Mouse (Mus musculus) layer of hippocampus, adult 18-20 months (tissue): ENCODE data around the gene Mthfd1l. TPM values are rescaled to one million over a fixed set of nuclear protein-coding genes. Genes with fewer than 3 reads are reported as not detected.

Experiments used
- DNase-seq, 2 experiments: peaks; one replicate each; pipeline ENCODE4 v3.0.0; 2022; ENCODE audit warnings: low spot score in 2 of 2
- total RNA-seq, 2 experiments: library from RNA; stranded (reverse); gene quantifications; 2 replicates each; pipeline ENCODE4 v1.2.3; 2021

Gene Mthfd1l
- total RNA-seq, 2 experiments from 2014 or later, result 8.7 to 8.9 TPM

GRCm38 (mm10) chr10:4151159-4151558, 178.2 kb downstream of the Mthfd1l start:
- no peak for DNase-seq

- DNase-seq, result no peak
These were observed 179.2 kb downstream of the Mthfd1l start for GRCm38 (mm10) chr10:4151862-4152776.

GRCm38 (mm10) chr10:4153031-4153430, 180.1 kb downstream of the Mthfd1l start:
- no peak for DNase-seq

- no peak for DNase-seq
These were observed 181.1 kb downstream of the Mthfd1l start for GRCm38 (mm10) chr10:4154035-4154434.

- DNase-seq, result no peak
These were observed 182.6 kb downstream of the Mthfd1l start for GRCm38 (mm10) chr10:4155521-4155920.

GRCm38 (mm10) chr10:4158533-4158932, 185.6 kb downstream of the Mthfd1l start:
- DNase-seq, result no peak

GRCm38 (mm10) chr10:4159541-4160090, 186.7 kb downstream of the Mthfd1l start:
- DNase-seq, result no peak

- DNase-seq, result no peak
These were observed 187.4 kb downstream of the Mthfd1l start for GRCm38 (mm10) chr10:4160242-4160785.

GRCm38 (mm10) chr10:4162049-4162448, 189.1 kb downstream of the Mthfd1l start:
- DNase-seq, result no peak

- no peak for DNase-seq
These were observed 190.1 kb downstream of the Mthfd1l start for GRCm38 (mm10) chr10:4162976-4163375.

- DNase-seq, result no peak
These were observed 191.8 kb downstream of the Mthfd1l start for GRCm38 (mm10) chr10:4164681-4165080.

GRCm38 (mm10) chr10:4168222-4168798, 195.4 kb downstream of the Mthfd1l start:
- no peak for DNase-seq

GRCm38 (mm10) chr10:4174229-4174628, 201.3 kb downstream of the Mthfd1l start:
- DNase-seq, result no peak

GRCm38 (mm10) chr10:4174717-4175116, 201.8 kb downstream of the Mthfd1l start:
- no peak for DNase-seq

GRCm38 (mm10) chr10:4177285-4177684, 204.4 kb downstream of the Mthfd1l start:
- no peak for DNase-seq

GRCm38 (mm10) chr10:4179049-4179790, 206.3 kb downstream of the Mthfd1l start:
- no peak for DNase-seq

- DNase-seq, result no peak
These were observed 209.0 kb downstream of the Mthfd1l start for GRCm38 (mm10) chr10:4181953-4182352.

- DNase-seq, result no peak
These were observed 209.5 kb downstream of the Mthfd1l start for GRCm38 (mm10) chr10:4182406-4182805.

GRCm38 (mm10) chr10:4188614-4189402, 215.9 kb downstream of the Mthfd1l start:
- no peak for DNase-seq

- no peak for DNase-seq
These were observed 216.5 kb downstream of the Mthfd1l start for GRCm38 (mm10) chr10:4189422-4189821.
